Mouse (Mus musculus): ENCODE measurements at regions not wholly inside any gene's neighbourhood (a gene's known extent, or its start where the extent isn't known, plus 50 kb on each side); places are given as distances from the start of the nearest gene placed in this dataset.

GRCm38 (mm10) chr9:87784872-87785271 is 53.8 kb upstream of the Tbx18 start:
- no peak for DNase-seq

GRCm38 (mm10) chr9:87811746-87812145 is 80.7 kb upstream of the Tbx18 start:
- DNase-seq: no peak

GRCm38 (mm10) chr9:87822276-87822675 is 91.2 kb upstream of the Tbx18 start:
- no peak for DNase-seq

- no peak for DNase-seq
Measured at GRCm38 (mm10) chr9:87824691-87825230, 93.7 kb upstream of the Tbx18 start.

- no peak for DNase-seq
Measured at GRCm38 (mm10) chr9:87843898-87844297, 112.8 kb upstream of the Tbx18 start.

- DNase-seq: no peak
Measured at GRCm38 (mm10) chr9:87844453-87844852, 113.4 kb upstream of the Tbx18 start.

- no peak for DNase-seq
Measured at GRCm38 (mm10) chr9:87848882-87849281, 117.8 kb upstream of the Tbx18 start.

- DNase-seq: no peak
Measured at GRCm38 (mm10) chr9:87850133-87850532, 119.1 kb upstream of the Tbx18 start.

- no peak for DNase-seq
Measured at GRCm38 (mm10) chr9:87861588-87861987, 130.5 kb upstream of the Tbx18 start.

- no peak for DNase-seq
Measured at GRCm38 (mm10) chr9:87865236-87865635, 134.2 kb upstream of the Tbx18 start.

- DNase-seq: no peak
Measured at GRCm38 (mm10) chr9:87872384-87872905, 141.4 kb upstream of the Tbx18 start.

GRCm38 (mm10) chr9:87882587-87882986 is 151.5 kb upstream of the Tbx18 start:
- DNase-seq: no peak

- no peak for DNase-seq
Measured at GRCm38 (mm10) chr9:87883069-87883468, 152.0 kb upstream of the Tbx18 start.

- DNase-seq: no peak
Measured at GRCm38 (mm10) chr9:87894051-87894450, 163.0 kb upstream of the Tbx18 start.

- no peak for DNase-seq
Measured at GRCm38 (mm10) chr9:87894596-87894995, 163.5 kb upstream of the Tbx18 start.

- no peak for DNase-seq
Measured at GRCm38 (mm10) chr9:87895526-87895925, 164.5 kb upstream of the Tbx18 start.

GRCm38 (mm10) chr9:87897336-87897735 is 166.3 kb upstream of the Tbx18 start:
- DNase-seq: no peak

- no peak for DNase-seq
Measured at GRCm38 (mm10) chr9:87899368-87899767, 168.3 kb upstream of the Tbx18 start.

- DNase-seq: no peak
Measured at GRCm38 (mm10) chr9:87899800-87900199, 168.7 kb upstream of the Tbx18 start.

GRCm38 (mm10) chr9:87921291-87921690 is 190.2 kb upstream of the Tbx18 start:
- DNase-seq: no peak

GRCm38 (mm10) chr9:87925151-87925550 is 194.1 kb upstream of the Tbx18 start:
- DNase-seq: no peak

- DNase-seq: no peak
Measured at GRCm38 (mm10) chr9:87933230-87933629, 202.2 kb upstream of the Tbx18 start.

- no peak for DNase-seq
Measured at GRCm38 (mm10) chr9:87952426-87952825, 221.4 kb upstream of the Tbx18 start.

- DNase-seq: no peak
Measured at GRCm38 (mm10) chr9:87954941-87955340, 223.9 kb upstream of the Tbx18 start.

GRCm38 (mm10) chr9:87961796-87962195 is 230.7 kb upstream of the Tbx18 start:
- no peak for DNase-seq
